Mouse (Mus musculus) ES-E14 (cell line): ENCODE results near the gene Zfp341.

Source experiments
- CHD2 ChIP-seq: IDR thresholded peaks from 2 replicates; pipeline ENCODE4 v1.6.1; 2014; ENCODE audit warnings: mild to moderate bottlenecking, low read depth, low read length, inconsistent platforms
- HCFC1 ChIP-seq: IDR thresholded peaks from 2 replicates; pipeline ENCODE4 v1.6.1; 2012; ENCODE audit warnings: low read length, inconsistent platforms, borderline replicate concordance; ENCODE audit not compliant: insufficient read depth
- MAFK ChIP-seq: IDR thresholded peaks from 2 replicates; pipeline ENCODE4 v1.6.1; 2014; ENCODE audit warnings: mild to moderate bottlenecking, low read depth, low read length, inconsistent platforms; ENCODE audit not compliant: insufficient read depth
- ZC3H11A ChIP-seq: IDR thresholded peaks from 2 replicates; pipeline ENCODE4 v1.6.1; 2012; ENCODE audit warnings: low read depth, mild to moderate bottlenecking, inconsistent platforms, low read length, borderline replicate concordance
- ZNF384 ChIP-seq: IDR thresholded peaks from 2 replicates; pipeline ENCODE4 v1.6.1; 2012; ENCODE audit warnings: low read depth, low read length, inconsistent platforms

DNA sequence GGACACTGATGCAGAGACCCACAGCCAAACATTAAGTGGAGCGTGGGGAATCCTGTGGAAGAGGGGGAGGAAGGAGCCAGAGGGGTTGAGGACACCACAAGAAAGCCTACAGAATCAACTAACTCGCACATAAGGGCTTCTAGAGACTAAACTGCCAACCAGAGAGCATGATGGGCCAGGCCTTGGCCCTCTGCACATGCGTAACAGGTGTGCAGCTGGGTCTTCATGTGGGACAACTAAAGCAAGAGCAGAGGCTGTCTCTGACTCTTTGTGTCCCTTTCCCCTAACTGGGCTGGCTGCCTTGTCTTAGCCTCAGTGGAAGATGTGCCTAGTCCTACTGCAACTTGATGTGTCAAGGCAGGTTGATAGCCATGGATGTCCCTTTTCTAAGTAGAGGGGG, 4.0 kb downstream of the Zfp341 start:
- TF ChIP-seq ZNF384 (no peak), MAFK (no peak), CHD2 (no peak), HCFC1 (no peak), ZC3H11A (no peak)
